Mouse (Mus musculus) retina, embryonic 14.5 days (tissue): ENCODE data around the gene Cacna1g.

Experiments used
- DNase-seq: peaks from one replicate; pipeline ENCODE4 v3.0.0-alpha.2; 2015; ENCODE audit warnings: low spot score

The Cacna1g gene

GRCm38 (mm10) chr11:94445300-94445699, 28.7 kb downstream of the Cacna1g start:
- no peak for DNase-seq

DNA sequence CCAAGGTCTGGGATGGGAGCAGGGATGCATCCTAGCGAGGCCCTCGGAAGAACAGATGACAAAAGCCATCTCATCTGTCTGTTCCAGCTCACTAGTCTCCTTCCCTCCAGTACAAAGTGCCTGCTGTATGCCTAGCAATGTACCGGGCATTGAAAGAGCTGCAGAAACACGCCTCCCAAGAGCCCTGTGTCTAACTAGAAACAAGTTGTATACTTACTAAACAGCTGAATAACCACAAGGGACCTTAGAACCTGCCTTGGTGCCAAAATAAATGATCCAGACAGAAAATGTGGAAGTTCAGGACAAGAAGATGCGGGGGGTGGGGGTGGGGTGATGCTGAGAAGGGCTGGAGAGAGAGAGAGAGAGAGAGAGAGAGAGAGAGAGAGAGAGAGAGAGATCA, 29.2 kb downstream of the Cacna1g start:
- DNase-seq: no peak

GRCm38 (mm10) chr11:94441752-94442151, 32.2 kb downstream of the Cacna1g start:
- no peak for DNase-seq

GRCm38 (mm10) chr11:94441122-94441521, 32.9 kb downstream of the Cacna1g start:
- peak; percentile 51 for DNase-seq

GRCm38 (mm10) chr11:94440421-94440820, 33.6 kb downstream of the Cacna1g start:
- DNase-seq: peak; percentile 72

- DNase-seq: peak; percentile 68
Measured at GRCm38 (mm10) chr11:94429011-94429651, 44.9 kb downstream of the Cacna1g start.

DNA sequence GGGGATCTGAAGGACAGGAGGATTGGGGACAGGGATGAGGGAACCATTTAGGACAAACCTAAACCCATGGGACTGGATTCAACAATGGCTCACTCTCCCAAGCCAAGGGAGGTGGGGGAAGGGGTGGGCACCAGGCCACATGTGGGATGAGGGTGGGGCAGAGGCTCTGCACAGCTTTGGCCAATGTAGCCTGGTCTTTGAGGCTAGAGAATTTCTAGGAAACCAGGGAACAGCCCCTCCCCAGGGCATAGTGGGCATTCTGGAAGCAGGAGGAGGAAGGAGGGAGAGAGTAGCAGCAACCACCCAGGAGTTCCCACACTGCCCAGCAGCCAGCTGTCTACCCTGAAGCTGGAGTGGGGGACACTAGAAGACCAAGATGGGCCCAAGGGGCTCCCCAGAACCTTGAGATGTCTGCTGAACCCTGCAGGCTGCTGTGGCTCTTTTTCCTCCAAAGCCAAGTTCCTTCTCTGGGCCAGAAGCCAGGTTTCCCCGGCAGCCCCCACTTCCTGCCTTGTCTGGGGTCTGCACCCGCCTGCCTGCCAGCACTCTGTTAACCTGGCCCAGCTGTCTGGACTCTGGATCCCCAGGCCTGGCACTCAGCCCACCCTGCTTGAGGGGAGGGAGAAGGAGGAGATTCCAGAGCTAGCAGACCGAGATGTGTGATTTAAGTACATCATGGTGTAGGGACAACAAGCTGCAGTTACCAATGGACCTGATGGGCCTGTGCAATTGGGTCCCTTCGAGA, 45.7 kb downstream of the Cacna1g start:
- DNase-seq: no peak

GRCm38 (mm10) chr11:94425656-94426055, 48.3 kb downstream of the Cacna1g start:
- no peak for DNase-seq

GRCm38 (mm10) chr11:94425215-94425614, 48.8 kb downstream of the Cacna1g start:
- no peak for DNase-seq

- DNase-seq: no peak
Measured at GRCm38 (mm10) chr11:94424380-94424779, 49.6 kb downstream of the Cacna1g start.

DNA sequence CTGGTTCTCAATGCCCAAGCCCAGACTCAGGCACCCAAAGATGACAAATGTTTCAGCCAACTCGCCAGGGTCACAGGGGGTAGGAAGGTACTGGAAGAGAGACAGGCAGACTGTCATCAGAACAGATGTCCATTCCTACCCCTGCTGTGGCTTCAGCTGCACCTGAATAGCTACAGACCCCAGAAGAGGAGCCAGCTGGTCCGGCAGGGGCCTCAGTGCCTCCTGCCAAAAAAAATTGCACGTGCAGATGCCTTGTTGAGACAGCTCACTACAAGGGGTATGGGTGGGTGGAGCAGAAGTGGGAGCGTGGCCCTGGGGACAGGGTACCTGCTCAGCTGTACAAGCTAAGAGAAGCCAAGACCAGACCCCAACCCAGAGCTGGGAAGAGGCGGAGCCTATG, 50.1 kb downstream of the Cacna1g start:
- no peak for DNase-seq

GRCm38 (mm10) chr11:94420991-94421390, 53.0 kb downstream of the Cacna1g start:
- no peak for DNase-seq

- peak; percentile 55 for DNase-seq
Measured at GRCm38 (mm10) chr11:94420325-94420724, 53.7 kb downstream of the Cacna1g start.

DNA sequence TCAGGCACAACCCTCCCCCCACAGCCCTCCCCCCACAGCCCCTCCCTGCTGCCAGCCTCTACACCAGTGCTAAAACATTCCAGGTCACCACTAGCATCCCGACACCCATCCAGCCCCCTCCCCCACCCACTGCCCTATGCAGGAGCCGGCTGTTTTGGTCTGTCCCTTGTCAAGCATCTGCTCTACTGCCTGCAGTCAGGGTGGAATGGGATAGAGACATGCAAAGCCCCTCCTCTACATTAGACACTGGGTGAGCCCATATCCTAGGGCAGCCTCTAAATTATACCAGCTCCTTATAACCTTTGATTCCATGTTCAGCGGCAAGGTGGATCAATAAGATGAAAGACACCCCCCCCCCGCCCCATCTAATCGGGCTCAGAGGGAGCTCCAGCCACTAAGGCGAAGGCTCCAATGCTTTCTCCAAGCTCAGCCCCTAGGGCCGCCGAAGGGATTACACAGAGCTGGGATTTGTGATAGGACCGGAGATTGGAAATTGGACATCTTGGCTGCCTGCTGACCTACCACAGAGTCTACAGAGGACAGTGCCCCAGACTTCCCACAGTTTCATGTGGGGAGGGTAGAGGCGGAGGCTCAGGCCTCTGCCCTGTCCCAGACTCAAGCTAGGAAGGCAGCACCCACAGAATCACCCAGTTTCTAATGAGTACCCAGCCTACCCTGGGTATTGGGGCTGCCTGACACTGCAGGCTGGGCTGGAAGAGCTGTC, 54.8 kb downstream of the Cacna1g start:
- DNase-seq: no peak

GRCm38 (mm10) chr11:94414042-94414441, 60.0 kb downstream of the Cacna1g start:
- no peak for DNase-seq

GRCm38 (mm10) chr11:94413516-94413915, 60.5 kb downstream of the Cacna1g start:
- no peak for DNase-seq

- no peak for DNase-seq
Measured at GRCm38 (mm10) chr11:94412998-94413469, 61.0 kb downstream of the Cacna1g start.

GRCm38 (mm10) chr11:94412562-94412961, 61.4 kb downstream of the Cacna1g start:
- DNase-seq: no peak

DNA sequence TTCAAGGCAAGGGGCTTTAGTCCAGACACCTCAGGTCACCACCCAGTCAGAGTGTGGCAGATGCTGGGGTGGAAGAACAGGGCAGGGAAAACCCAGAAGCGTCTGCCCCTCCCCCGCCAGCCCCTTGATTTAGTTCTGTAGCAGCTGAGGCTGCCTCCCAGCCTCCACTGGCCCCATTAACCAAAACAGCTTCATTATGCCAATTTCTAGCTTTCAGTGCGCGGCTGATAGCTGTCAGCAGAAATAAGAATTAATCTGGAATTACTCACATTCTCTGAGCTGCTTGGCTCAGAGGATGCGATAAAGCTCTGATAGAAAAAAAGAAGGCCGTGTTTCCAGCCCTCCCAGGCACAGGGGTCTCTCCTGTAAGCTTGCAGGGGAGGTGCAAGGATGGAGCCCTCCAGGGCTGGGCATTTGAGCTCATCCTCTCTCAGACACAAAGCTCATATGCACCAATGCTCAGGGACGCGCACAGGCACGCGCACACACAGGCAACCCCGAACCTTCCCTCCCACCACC, 66.1 kb downstream of the Cacna1g start:
- DNase-seq: peak; percentile 81

DNA sequence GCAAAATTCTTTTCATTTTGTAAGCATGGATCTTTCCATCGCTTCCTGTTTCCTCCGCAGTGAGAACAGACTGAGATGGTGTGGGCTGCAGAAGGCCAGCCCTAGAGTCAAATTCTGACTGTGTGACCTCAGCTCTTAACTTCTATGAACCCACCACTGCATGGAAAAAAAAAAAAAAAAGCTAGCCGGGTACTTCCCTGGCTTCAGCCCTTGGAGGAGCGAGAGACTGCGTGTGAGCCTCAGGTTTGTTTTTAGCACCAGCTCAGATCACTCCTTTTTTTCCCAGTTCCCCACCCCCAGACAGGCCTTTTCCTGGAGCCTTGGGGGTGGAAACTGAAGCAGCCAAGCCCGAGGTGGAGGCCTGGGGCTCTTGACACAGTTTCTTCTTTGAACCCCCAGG, 68.7 kb downstream of the Cacna1g start:
- no peak for DNase-seq

GRCm38 (mm10) chr11:94404641-94405260, 69.2 kb downstream of the Cacna1g start:
- peak; percentile 85 for DNase-seq

GRCm38 (mm10) chr11:94404178-94404577, 69.8 kb downstream of the Cacna1g start:
- no peak for DNase-seq
